Mouse (Mus musculus) lung, postnatal 14 days (tissue): ENCODE measurements around the gene Olfr764-ps1.
"Not testable (repeated sequence)": the region's sequence is repeated elsewhere in the genome, so short reads cannot be mapped to it uniquely, and the experiment has no call there.

ENCODE experiments used
- DNase-seq: peaks from one replicate; pipeline ENCODE4 v3.0.0; 2021

The Olfr764-ps1 gene

GRCm38 (mm10) chr10:129039796-129040195 is at the start of gene Olfr764-ps1:
Olfr764-ps1 (minus strand) TSS chr10:129039896.
- DNase-seq = no peak

- not testable (repeated sequence) for DNase-seq
These were observed 43.1 kb upstream of the Olfr764-ps1 start, which contains the start of gene Olfr767 for GRCm38 (mm10) chr10:129082810-129083209. Olfr767 (minus strand) TSS chr10:129082910.

GRCm38 (mm10) chr10:129068877-129069276 is 29.2 kb upstream of the Olfr764-ps1 start, which contains the start of gene Olfr766-ps1:
Olfr766-ps1 (minus strand) TSS chr10:129068977.
- DNase-seq = no peak

- DNase-seq = not testable (repeated sequence)
These were observed 10.2 kb upstream of the Olfr764-ps1 start, which contains the start of gene Olfr765 for GRCm38 (mm10) chr10:129049898-129050297. Olfr765 (minus strand) TSS chr10:129049998.

- no peak for DNase-seq
These were observed 11.4 kb downstream of the Olfr764-ps1 start for GRCm38 (mm10) chr10:129028343-129028742.

- DNase-seq = peak; percentile 20
These were observed 13.6 kb downstream of the Olfr764-ps1 start for GRCm38 (mm10) chr10:129026018-129026662.

GRCm38 (mm10) chr10:129023319-129023718 is 16.4 kb downstream of the Olfr764-ps1 start:
- DNase-seq = no peak

- no peak for DNase-seq
These were observed 25.2 kb downstream of the Olfr764-ps1 start for GRCm38 (mm10) chr10:129014477-129014876.

- DNase-seq = not testable (repeated sequence)
These were observed 28.2 kb downstream of the Olfr764-ps1 start for GRCm38 (mm10) chr10:129011511-129011910.

GRCm38 (mm10) chr10:129010288-129010841 is 29.3 kb downstream of the Olfr764-ps1 start, which contains the start of gene Olfr763:
Olfr763 (plus strand) TSS chr10:129010791.
- DNase-seq = no peak

GRCm38 (mm10) chr10:129004032-129004920 is 35.4 kb downstream of the Olfr764-ps1 start:
- DNase-seq = no peak

- no peak for DNase-seq
These were observed 43.1 kb downstream of the Olfr764-ps1 start for GRCm38 (mm10) chr10:128996523-128997040.

GRCm38 (mm10) chr10:128995796-128996195 is 43.9 kb downstream of the Olfr764-ps1 start:
- DNase-seq = no peak

GRCm38 (mm10) chr10:128990994-128991393 is 48.7 kb downstream of the Olfr764-ps1 start:
- DNase-seq = no peak

GRCm38 (mm10) chr10:128990129-128990850 is 49.4 kb downstream of the Olfr764-ps1 start:
- DNase-seq = not testable (repeated sequence)

- DNase-seq = not testable (repeated sequence)
These were observed 50.6 kb downstream of the Olfr764-ps1 start, which contains the start of gene Olfr9 for GRCm38 (mm10) chr10:128989131-128989530. Olfr9 (plus strand) TSS chr10:128989431.
